29 mouse cellular contexts compared by ENCODE assay signal in genomic region chr11:108362965-108363364, GRCm38 (mm10). TPM values are rescaled to one million over a fixed set of nuclear protein-coding genes. Genes with fewer than 3 reads are reported as not detected.
"Had no signal": no experiment of that assay in that cellular context is flagged by ENCODE, and none has a peak within 500 bp of the region (broad histone marks: within the 10 kb centered on the region; RNA-seq: fewer than 3 reads in every experiment).

No protein-coding gene starts in this region.

- H3K4me1 ChIP-seq: hindbrain, embryonic 12.5 days had no signal

- H3K4me2 ChIP-seq: heart, embryonic 12.5 days; hindbrain, embryonic 12.5 days; hindbrain, embryonic 14.5 days; kidney, embryonic 15.5 days; limb, embryonic 13.5 days; limb, embryonic 15.5 days; liver, embryonic 12.5 days had no signal

- H3K9me3 ChIP-seq: heart, embryonic 10.5 days; heart, embryonic 12.5 days; hindbrain, embryonic 10.5 days; hindbrain, embryonic 12.5 days; kidney, embryonic 15.5 days; limb, embryonic 13.5 days; limb, embryonic 15.5 days; liver, embryonic 12.5 days had no signal

- ATAC-seq: hindbrain, embryonic 16.5 days; intestine, embryonic 16.5 days; liver, embryonic 12.5 days had no signal

- DNase-seq: gastrocnemius, postnatal 25 days; heart, postnatal 10 days; heart, postnatal 4 days; kidney, adult 11 months; kidney, adult 2 months; kidney, adult 9 months; kidney, postnatal 14 days; kidney, postnatal 36 days; layer of hippocampus, adult 9-11 months; layer of hippocampus, postnatal 36 days; left cerebral cortex, postnatal 4 days had no signal

- H3K9ac ChIP-seq: heart, embryonic 12.5 days; hindbrain, embryonic 12.5 days; hindbrain, embryonic 14.5 days; kidney, embryonic 15.5 days; limb, embryonic 13.5 days; limb, embryonic 15.5 days; liver, embryonic 12.5 days; liver, embryonic 14.5 days had no signal

- H3K27me3 ChIP-seq: heart, embryonic 12.5 days; hindbrain, embryonic 12.5 days; kidney, embryonic 15.5 days; limb, embryonic 13.5 days; limb, embryonic 15.5 days had no signal

- H3K36me3 ChIP-seq: heart, embryonic 10.5 days; heart, embryonic 12.5 days; hindbrain, embryonic 10.5 days; hindbrain, embryonic 12.5 days; kidney, embryonic 15.5 days; limb, embryonic 13.5 days; limb, embryonic 15.5 days; liver, embryonic 12.5 days had no signal

- H3K27ac ChIP-seq: heart, embryonic 10.5 days; hindbrain, embryonic 10.5 days; hindbrain, embryonic 12.5 days; hindbrain, embryonic 14.5 days; kidney, embryonic 15.5 days; kidney, postnatal 0 days; limb, embryonic 13.5 days; limb, embryonic 15.5 days; liver, embryonic 12.5 days; liver, embryonic 14.5 days had no signal

- H3K4me3 ChIP-seq: heart, embryonic 10.5 days; heart, embryonic 12.5 days; hindbrain, embryonic 10.5 days; hindbrain, embryonic 12.5 days; kidney, embryonic 15.5 days; limb, embryonic 13.5 days; limb, embryonic 15.5 days; liver, embryonic 12.5 days had no signal

RNA-seq across cellular contexts. Expression of gene Apoh, which starts 19.8 kb away (rescaled TPM):
- total RNA-seq: granulocyte monocyte progenitor cell, adult 5-6 weeks; heart, adult 8-10 months; left cerebral cortex, postnatal 4 days had no signal
- polyA plus RNA-seq: heart, embryonic 14.5 days; hindbrain, embryonic 10.5 days; intestine, embryonic 14.5 days; kidney, adult 2 months; limb, embryonic 11.5 days; limb, embryonic 13.5 days had no signal
